Mouse (Mus musculus) lung, postnatal 0 days (tissue): Measurements from ENCODE around the gene Fat3. TPM values are rescaled to one million over a fixed set of nuclear protein-coding genes. Genes with fewer than 3 reads are reported as not detected.

Experiments
- ATAC-seq: fragments of 200-750 bp; cut with Nextera tagmentation; 2 replicates; pipeline ENCODE4 v1.8.0; 2017; ENCODE audit warnings: moderate library complexity
- DNase-seq: peaks from one replicate; pipeline ENCODE4 v3.0.0-alpha.2; 2016; ENCODE audit warnings: low spot score
- H3K27ac ChIP-seq: fragments of 300-500 bp; sonication (generic); 2 replicates; pipeline ENCODE4 v1.5.1; 2014; ENCODE audit warnings: antibody characterized with exemption, mild to moderate bottlenecking, low read length, mixed read lengths
- H3K27me3 ChIP-seq: fragments of 300-500 bp; sonication (generic); replicated peaks from 2 replicates; pipeline ENCODE4 v1.6.1; 2014; ENCODE audit warnings: low read length, mixed read lengths; ENCODE audit not compliant: insufficient read depth
- H3K36me3 ChIP-seq: fragments of 300-500 bp; sonication (generic); 2 replicates; pipeline ENCODE4 v1.6.1; 2014; ENCODE audit warnings: low read length, mixed read lengths; ENCODE audit not compliant: insufficient read depth
- H3K4me1 ChIP-seq: fragments of 300-500 bp; sonication (generic); 2 replicates; pipeline ENCODE4 v1.6.1; 2014; ENCODE audit warnings: antibody characterized with exemption, low read depth, low read length, mixed read lengths; ENCODE audit not compliant: insufficient read depth
- H3K4me2 ChIP-seq: fragments of 300-500 bp; sonication (generic); replicated peaks from 2 replicates; pipeline ENCODE4 v1.6.1; 2014; ENCODE audit warnings: low read depth, mild to moderate bottlenecking, low read length, moderate library complexity, mixed read lengths
- H3K4me3 ChIP-seq: fragments of 300-500 bp; sonication (generic); 2 replicates; pipeline ENCODE4 v1.5.1; 2014; ENCODE audit warnings: low read depth, low read length
- H3K9ac ChIP-seq: fragments of 300-500 bp; sonication (generic); replicated peaks from 2 replicates; pipeline ENCODE4 v1.6.1; 2014; ENCODE audit warnings: low read depth, mild to moderate bottlenecking
- H3K9me3 ChIP-seq: fragments of 300-500 bp; sonication (generic); 2 replicates; pipeline ENCODE4 v1.6.1; 2016; ENCODE audit warnings: low read length, mixed read lengths
- CTCF ChIP-seq: IDR thresholded peaks from 2 replicates; pipeline ENCODE4 v1.5.1; 2016; ENCODE audit warnings: antibody characterized with exemption, mild to moderate bottlenecking
- EP300 ChIP-seq: IDR thresholded peaks from 2 replicates; pipeline ENCODE4 v1.6.1; 2016; ENCODE audit warnings: antibody characterized with exemption, mild to moderate bottlenecking, control low read depth
- WGBS: fragments of 180-500 bp; shearing (Covaris S2); extraction: QIAGEN DNeasy Blood & Tissue Kit; methylation state at CpG from one replicate; pipeline ENCODE4 v1.1.7; 2014; 5-methylcytosine and 5-hydroxymethylcytosine counted together
- polyA plus RNA-seq: library from polyadenylated mRNA; unstranded; fragments of >200 nt; fragmentation: Nextera tagmentation; extraction: Ambion mirVana; gene quantifications from 2 replicates; pipeline ENCODE4 v1.2.1, GENCODE M21; 2015

Gene Fat3
- polyA plus RNA-seq, 1 experiment from 2014 or later: 0.78 TPM

GRCm38 (mm10) chr9:16356636-16357035, 144.4 kb downstream of the Fat3 start:
- Histone ChIP-seq H3K27me3 (no peaks in the 10 kb centered on the region), H3K9me3 (no peaks in the 10 kb centered on the region), H3K9ac (no peak overlapping the region), H3K4me1 (no peaks in the 10 kb centered on the region), H3K4me2 (no peak overlapping the region), H3K27ac (no peak overlapping the region), H3K36me3 (no peaks in the 10 kb centered on the region), H3K4me3 (no peak overlapping the region)
- TF ChIP-seq EP300 (no peak), CTCF (no peak)
- DNase-seq (no peak), ATAC-seq (no peak)
- WGBS: 57% methylated on average over 4 of the region's 4 CpGs

GRCm38 (mm10) chr9:16354906-16355305, 146.2 kb downstream of the Fat3 start:
- Histone ChIP-seq H3K36me3 (no peaks in the 10 kb centered on the region), H3K4me2 (no peak overlapping the region), H3K27me3 (no peaks in the 10 kb centered on the region), H3K9me3 (no peaks in the 10 kb centered on the region), H3K4me3 (no peak overlapping the region), H3K4me1 (no peaks in the 10 kb centered on the region), H3K27ac (no peak overlapping the region), H3K9ac (no peak overlapping the region)
- 18% methylated on average over 1 of the region's 1 CpGs for WGBS
- no peak for DNase-seq
- TF ChIP-seq EP300 (no peak), CTCF (no peak)
- no peak for ATAC-seq

GRCm38 (mm10) chr9:16353049-16353724, 147.9 kb downstream of the Fat3 start:
- DNase-seq: no peak
- Histone ChIP-seq H3K9ac (no peak overlapping the region), H3K9me3 (no peaks in the 10 kb centered on the region), H3K27me3 (no peaks in the 10 kb centered on the region), H3K36me3 (no peaks in the 10 kb centered on the region), H3K4me3 (no peak overlapping the region), H3K4me1 (no peaks in the 10 kb centered on the region), H3K27ac (no peak overlapping the region), H3K4me2 (no peak overlapping the region)
- 29% methylated on average over 4 of the region's 4 CpGs for WGBS
- TF ChIP-seq EP300 (no peak), CTCF (no peak)
- ATAC-seq: no peak

- Histone ChIP-seq H3K4me2 (no peak overlapping the region), H3K27ac (no peak overlapping the region), H3K36me3 (no peaks in the 10 kb centered on the region), H3K4me1 (no peaks in the 10 kb centered on the region), H3K4me3 (no peak overlapping the region), H3K9me3 (no peaks in the 10 kb centered on the region), H3K27me3 (no peaks in the 10 kb centered on the region), H3K9ac (no peak overlapping the region)
- no peak for DNase-seq
- no peak for TF ChIP-seq EP300
- no peak for TF ChIP-seq CTCF
- WGBS: 34% methylated on average over 3 of the region's 4 CpGs
- ATAC-seq: no peak
These were observed 148.5 kb downstream of the Fat3 start for GRCm38 (mm10) chr9:16352486-16353048.

GRCm38 (mm10) chr9:16344902-16345855, 155.9 kb downstream of the Fat3 start:
- Histone ChIP-seq H3K4me2 (no peak overlapping the region), H3K4me3 (no peak overlapping the region), H3K27me3 (no peaks in the 10 kb centered on the region), H3K9ac (no peak overlapping the region), H3K4me1 (no peaks in the 10 kb centered on the region), H3K9me3 (no peaks in the 10 kb centered on the region), H3K27ac (no peak overlapping the region), H3K36me3 (no peaks in the 10 kb centered on the region)
- 69% methylated on average over 11 of the region's 11 CpGs for WGBS
- TF ChIP-seq EP300: no peak
- no peak for TF ChIP-seq CTCF
- ATAC-seq (no peak), DNase-seq (no peak)

GRCm38 (mm10) chr9:16343191-16343590, 157.9 kb downstream of the Fat3 start:
- Histone ChIP-seq H3K27me3 (no peaks in the 10 kb centered on the region), H3K36me3 (no peaks in the 10 kb centered on the region), H3K9ac (no peak overlapping the region), H3K9me3 (no peaks in the 10 kb centered on the region), H3K4me1 (no peaks in the 10 kb centered on the region), H3K4me2 (no peak overlapping the region), H3K27ac (no peak overlapping the region), H3K4me3 (no peak overlapping the region)
- no peak for DNase-seq
- no peak for ATAC-seq
- TF ChIP-seq EP300: no peak
- TF ChIP-seq CTCF: no peak
- 81% methylated on average over 2 of the region's 2 CpGs for WGBS
